Mouse (Mus musculus) spleen, adult 2 months (tissue): ENCODE measurements around the gene B3gat2.

Experiments used
- CTCF ChIP-seq: fragments of 200-500 bp; IDR thresholded peaks from 2 replicates; pipeline ENCODE4 v1.5.1; 2011; ENCODE audit warnings: mild to moderate bottlenecking, inconsistent platforms; ENCODE audit not compliant: insufficient read depth, insufficient read length, insufficient replicate concordance; ENCODE audit errors: extremely low read depth
- POLR2A ChIP-seq: fragments of 200-500 bp; IDR thresholded peaks from 2 replicates; pipeline ENCODE4 v1.6.1; 2011; ENCODE audit warnings: low read depth, low read length, inconsistent platforms

DNA sequence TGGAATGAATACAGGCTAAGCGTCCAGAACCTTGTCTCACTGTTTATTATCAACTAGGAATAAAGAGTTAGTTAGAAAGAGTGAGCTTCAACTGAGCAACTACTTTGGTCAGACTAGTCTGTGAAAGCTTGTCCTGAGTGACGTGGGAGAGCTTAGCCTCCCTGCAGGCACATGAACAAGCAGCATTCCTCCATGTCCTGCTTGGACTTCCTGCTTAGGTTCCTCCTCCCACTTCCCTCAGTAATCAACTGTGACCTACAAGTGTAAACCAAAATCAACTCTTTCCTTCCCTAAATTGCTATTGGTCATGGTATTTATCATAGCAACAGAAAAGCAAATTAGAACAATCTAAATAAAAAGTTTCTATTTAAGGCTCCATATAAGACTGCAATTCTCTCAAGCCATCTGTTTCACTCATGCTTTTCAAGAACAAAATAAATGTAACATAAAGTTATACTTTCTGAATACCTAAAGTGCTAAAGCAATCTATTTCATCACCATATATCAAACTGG lies 105.9 kb downstream of the B3gat2 start:
- TF ChIP-seq CTCF (no peak), POLR2A (no peak)
